Mouse (Mus musculus) R1 (cell line): ENCODE measurements at regions not wholly inside any gene's neighbourhood (a gene's known extent, or its start where the extent isn't known, plus 50 kb on each side); places are given as distances from the start of the nearest gene placed in this dataset.
A peak's percentile ranks its signal among the peaks of the same experiment; 100 is the strongest.
"Not testable (repeated sequence)": the region's sequence is repeated elsewhere in the genome, so short reads cannot be mapped to it uniquely, and the experiment has no call there.

Experiments used
- DNase-seq: peaks from one replicate; pipeline ENCODE4 v3.0.0-alpha.2; 2018; ENCODE audit warnings: low read depth, low spot score

- no peak for DNase-seq
Measured at GRCm38 (mm10) chr16:73182776-73183175, 874.7 kb downstream of the Robo1 start.

DNA sequence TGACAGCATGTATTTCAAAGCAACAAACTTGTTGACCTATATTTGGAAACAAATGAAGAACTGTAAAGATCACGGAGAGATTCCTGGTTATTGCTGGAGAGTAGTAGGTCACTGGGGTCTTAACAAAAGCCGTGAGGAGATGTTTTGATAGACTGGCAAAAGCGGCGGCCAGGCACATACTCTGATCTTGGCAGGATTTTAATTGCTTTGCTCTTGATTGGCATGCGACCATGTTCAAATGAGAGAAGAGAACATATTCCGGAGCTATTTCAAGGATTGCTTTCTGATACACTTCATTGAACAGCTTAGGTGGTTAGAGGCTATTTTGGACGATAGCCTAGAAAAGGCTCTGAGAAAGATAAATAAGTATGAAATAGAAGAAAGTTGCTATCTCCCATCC lies 874.2 kb downstream of the Robo1 start:
- no peak for DNase-seq

DNA sequence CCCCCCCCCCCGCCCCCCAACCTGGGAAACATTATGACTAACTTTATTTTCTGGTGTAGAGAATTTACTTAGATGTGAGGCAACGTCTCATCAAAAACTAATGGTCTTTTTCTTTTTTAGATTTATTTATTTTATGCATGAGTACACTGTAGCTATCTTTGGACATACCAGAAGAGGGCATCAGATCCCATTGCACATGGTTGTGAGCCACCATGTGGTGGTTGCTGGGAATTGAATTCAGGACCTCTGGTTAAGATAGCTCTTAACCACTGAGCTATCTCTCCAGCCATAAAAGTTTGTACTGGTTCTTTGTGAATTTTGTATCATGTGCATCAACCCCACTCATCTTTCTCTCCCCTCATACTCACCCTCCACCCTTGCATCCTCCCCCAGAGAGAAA lies 847.3 kb downstream of the Robo1 start:
- DNase-seq: peak; percentile 73

- DNase-seq: not testable (repeated sequence)
Measured at GRCm38 (mm10) chr16:73127927-73128326, 819.8 kb downstream of the Robo1 start.

DNA sequence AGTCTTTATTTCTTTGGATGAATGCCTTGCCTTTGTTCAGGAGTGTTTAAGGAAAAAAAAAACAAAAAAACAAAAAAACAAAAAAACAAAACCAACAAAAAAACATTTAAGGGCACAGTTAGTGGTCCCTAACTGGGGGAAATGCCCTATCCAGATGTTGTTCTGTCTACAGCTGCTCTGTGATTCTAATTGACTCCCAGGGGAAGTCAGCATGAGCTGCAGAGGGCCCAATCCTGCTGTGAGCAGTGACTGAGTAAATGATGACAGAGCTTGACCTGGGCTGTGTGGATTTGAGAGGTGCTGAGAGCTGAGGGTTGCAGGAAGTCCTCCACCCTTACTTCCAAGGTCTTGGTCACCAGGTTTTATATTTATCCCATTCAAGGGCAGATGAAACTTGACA lies 812.5 kb downstream of the Robo1 start:
- DNase-seq: peak; percentile 71

- DNase-seq: peak; percentile 56
Measured at GRCm38 (mm10) chr16:73117338-73117737, 809.2 kb downstream of the Robo1 start.

DNA sequence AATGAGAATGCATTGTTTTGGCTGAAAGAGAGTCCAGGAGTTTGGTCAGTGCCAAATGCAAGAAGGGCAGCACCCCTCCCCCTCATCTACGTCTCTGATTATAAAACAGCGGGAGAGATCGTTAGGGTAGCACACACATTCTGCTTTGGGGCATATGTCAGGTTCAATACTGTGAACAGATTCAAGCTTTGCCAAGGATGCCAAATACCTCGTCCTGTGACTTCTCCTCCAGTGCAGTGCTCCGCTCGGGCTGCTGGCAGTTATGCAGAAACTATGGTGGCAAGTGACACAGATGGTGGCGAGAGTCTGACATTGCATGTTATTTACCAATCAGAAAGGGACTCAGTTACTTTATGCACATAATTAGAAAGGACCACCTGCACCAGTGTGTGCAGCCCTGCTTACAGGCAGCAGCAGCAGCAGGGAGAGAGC lies 799.9 kb downstream of the Robo1 start:
- DNase-seq: no peak

GRCm38 (mm10) chr16:73107608-73108007 lies 799.5 kb downstream of the Robo1 start:
- no peak for DNase-seq

- DNase-seq: no peak
Measured at GRCm38 (mm10) chr16:73105496-73105895, 797.4 kb downstream of the Robo1 start.

- DNase-seq: no peak
Measured at GRCm38 (mm10) chr16:73100273-73100672, 792.2 kb downstream of the Robo1 start.

DNA sequence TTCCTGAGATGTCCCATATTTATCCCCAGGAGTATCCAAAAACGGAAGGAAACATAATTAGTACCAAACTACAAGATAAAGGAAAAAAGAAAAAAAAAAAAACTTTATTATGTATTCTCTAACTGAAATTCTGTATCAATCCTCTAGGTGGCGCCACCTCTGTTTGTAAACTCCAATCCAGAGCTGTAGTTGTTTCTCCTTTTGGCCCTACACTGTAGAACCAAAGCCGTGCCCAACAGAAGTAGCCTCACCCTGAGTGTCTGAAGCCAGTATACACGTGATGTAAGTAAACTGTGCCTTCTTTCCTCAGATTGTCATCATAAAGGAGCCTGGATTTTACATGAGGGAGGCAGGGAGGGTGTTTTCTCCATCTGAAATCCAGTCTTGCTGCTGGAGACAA lies 790.7 kb downstream of the Robo1 start:
- DNase-seq: peak; percentile 56

DNA sequence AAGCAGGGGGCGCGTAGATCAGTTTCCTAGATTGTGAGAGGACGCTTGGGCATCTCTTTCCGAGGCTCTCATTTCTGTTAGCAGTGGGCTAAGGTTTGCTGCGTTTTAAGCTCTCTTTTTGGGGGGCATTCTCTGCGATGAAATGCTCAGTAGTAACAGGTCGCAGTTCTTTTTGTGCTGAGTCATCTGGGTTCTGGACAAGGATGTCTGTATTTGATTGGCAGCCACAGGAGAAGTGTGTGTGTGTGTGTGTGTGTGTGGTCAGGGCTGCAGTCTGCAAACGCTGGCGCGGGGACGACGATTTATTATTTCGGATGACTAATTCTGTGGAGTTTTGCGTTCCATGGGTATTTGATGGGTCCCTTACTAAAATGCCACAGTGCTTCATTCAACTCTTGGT lies 789.1 kb downstream of the Robo1 start:
- DNase-seq: no peak

DNA sequence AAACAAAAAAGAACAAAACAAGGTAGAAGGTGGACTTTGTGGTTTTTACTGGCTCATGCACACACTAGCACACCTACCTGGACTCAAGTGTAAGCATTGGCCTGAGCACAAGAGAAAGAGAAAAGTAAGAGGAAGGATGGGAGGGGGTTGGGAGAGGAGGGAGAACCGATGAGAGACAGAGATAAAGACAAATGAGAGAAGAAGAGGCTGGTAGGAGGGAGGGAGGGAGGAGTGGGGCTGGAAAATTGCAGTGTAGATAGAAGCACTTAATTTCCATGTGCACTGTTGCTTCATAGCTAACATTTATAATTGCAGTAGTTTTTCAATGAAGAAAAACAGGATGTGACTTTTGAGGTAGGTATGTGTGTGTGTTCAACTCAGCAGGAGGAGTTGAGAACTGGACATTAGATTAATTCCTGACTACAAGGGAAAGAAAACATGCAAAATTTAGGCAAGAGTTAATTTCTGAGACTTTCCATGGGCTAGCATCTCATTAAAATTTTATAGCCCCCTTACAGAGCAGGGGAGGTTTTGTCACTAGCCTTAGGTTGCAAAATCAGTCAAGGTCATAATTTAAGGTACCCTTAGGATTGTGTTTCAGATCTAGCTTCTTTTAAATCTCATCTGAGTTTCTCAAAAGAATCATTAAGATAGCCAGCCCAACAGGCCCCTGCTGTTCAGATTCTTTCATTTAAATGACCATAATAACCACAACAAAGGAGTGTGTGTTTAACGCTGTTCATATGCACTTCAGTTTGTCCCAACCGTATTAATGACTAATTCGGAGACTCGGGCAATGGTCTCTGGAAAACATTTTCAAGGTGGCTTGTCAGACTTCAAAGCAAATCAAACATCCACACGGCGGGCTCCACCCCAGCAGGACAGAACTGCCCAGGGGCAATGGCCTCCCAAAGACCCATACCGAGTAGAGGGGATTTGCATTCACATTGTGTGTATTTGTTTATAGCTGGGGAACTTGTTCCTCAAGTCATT lies 788.3 kb downstream of the Robo1 start:
- DNase-seq: peak; percentile 79
